Mouse (Mus musculus): ENCODE results near the gene Siah1a.

The Siah1a gene

DNA sequence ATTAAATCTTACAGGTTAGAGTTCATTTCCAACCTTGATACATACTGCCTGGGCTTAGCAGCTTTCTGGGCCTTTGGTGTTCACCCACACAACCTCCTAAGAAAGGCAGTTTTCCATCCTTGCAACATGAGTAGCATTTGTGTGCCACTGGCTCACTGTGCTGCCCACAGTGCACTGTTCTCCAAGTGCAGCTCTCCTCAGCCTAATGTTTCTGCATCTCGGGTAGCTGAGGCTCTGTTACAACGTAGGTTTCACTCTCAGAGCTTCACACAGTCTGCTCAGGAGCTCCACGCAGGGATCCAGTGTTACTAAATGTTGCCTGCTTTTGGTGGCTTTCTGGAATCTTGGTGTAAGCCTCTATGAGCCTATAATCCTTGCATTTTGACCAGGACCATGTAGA, 40.4 kb downstream of the Siah1a start:
- DNase-seq (ENCODE audit: extremely low read depth, low read depth, low spot score): no peak

DNA sequence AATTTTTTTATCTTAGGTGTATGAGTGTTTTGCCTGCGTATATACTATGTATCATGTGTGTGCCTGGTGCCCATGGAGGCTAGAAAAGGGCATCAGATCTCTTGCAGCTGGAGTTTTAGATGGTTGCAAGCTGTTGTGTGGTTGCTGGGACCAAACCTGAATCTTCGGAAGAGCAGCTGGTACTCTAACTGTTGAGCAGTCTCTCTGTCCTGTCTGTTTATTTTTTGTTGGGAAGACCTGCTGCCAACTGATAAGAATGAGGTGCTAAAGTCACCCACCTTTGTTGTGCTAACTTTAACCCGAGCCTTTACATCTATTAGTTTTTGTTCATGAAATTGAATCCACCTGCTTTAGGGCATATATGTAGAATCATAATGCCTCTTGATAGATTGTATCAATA, 43.3 kb downstream of the Siah1a start:
- DNase-seq (ENCODE audit: extremely low read depth, low read depth, low spot score): no peak

- no peak for DNase-seq (ENCODE audit: extremely low read depth, low read depth, low spot score)
These were observed 46.3 kb downstream of the Siah1a start for GRCm38 (mm10) chr8:86699471-86699870.

DNA sequence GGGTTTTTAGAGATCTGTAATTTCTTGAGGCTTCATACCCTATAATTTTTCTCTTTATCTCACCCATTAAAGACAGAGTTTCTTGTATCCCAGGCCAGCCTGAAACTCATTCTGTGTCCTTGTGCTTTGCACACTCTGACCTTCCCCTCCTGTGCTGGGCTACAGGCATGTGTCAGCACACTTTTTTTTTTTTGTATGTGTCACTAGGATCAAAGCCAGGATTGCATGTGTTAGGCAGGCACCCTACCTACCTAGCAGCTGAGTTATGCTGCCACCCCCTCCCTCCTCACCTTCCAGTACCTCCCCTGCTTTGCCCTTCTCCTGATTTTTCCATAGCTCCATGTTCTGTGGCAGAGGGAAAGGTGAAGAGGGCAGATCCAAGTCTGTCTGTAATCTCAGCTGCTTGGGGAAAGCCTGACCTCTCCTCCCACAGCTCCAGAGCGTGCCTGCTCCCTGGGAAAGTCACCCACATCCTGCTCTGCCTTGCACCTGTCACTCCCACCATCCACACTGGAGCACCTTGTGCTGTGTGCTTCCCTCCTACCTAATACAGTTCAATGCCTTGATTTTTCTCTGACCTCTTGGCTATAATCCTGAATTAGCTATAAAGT, 46.8 kb downstream of the Siah1a start:
- DNase-seq (ENCODE audit: extremely low read depth, low read depth, low spot score): no peak

- DNase-seq (ENCODE audit: extremely low read depth, low read depth, low spot score): no peak
These were observed 50.0 kb downstream of the Siah1a start for GRCm38 (mm10) chr8:86695703-86696102.

DNA sequence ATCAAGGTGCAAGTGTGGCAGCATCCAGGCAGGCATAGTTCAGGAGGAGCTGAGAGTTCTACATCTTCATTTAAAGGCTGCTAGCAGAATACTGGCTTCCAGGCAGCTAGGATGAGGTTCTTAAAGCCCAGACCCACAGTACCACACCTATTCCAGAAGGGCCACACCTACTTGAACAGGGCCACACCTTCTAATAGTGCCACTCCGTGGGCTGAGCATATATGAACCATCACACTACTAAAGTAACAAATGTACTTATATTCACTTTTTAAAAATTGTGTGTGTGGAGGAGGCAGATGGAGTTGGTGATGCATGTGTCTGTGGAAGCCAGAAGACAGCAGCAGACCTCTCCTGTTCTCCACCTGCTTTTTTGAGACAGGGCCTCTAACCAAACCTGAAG, 51.7 kb downstream of the Siah1a start:
- DNase-seq (ENCODE audit: extremely low read depth, low read depth, low spot score): no peak

DNA sequence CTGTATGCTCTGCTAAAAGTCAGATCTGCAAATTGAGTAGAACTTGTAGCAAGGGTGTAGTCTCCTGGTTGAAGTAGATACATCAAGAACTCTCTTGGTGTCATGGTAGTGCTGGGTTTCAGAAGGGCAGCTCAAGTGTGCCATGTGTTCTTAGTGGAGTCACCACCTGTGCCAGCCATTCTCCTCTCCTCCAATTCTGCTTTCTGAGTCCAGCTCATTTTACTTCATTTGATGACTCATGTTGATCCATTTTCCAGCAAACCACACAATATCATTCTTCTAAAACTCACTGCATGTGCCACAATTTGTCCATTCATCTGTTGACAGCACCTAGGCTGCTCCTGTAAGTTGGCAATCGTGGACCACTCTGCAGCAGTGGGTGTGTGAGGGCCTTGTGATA, 53.6 kb downstream of the Siah1a start:
- DNase-seq (ENCODE audit: extremely low read depth, low read depth, low spot score): no peak

GRCm38 (mm10) chr8:86686629-86687028, 59.1 kb downstream of the Siah1a start:
- no peak for DNase-seq (ENCODE audit: extremely low read depth, low read depth, low spot score)
